Mouse (Mus musculus): ENCODE data around the gene Morc2a. TPM values are rescaled to one million over a fixed set of nuclear protein-coding genes. Genes with fewer than 3 reads are reported as not detected.

Gene Morc2a
- polyA plus RNA-seq, 1 experiment, result 0.22 TPM

GRCm38 (mm10) chr11:3696086-3696616 is 47.2 kb downstream of the Morc2a start:
- no peaks in the 10 kb centered on the region for H3K27me3 ChIP-seq (ENCODE audit: control insufficient read depth)
- TF ChIP-seq TAL1 (IDR thresholded peaks at IDR 0.05; ENCODE audit: low read length) (no peak), GATA1 (IDR thresholded peaks at IDR 0.05; ENCODE audit: low read length) (no peak)
- no peak overlapping the region for H3K4me3 ChIP-seq (replicated peaks)
- no peaks in the 10 kb centered on the region for H3K9me3 ChIP-seq (ENCODE audit: control insufficient read depth, low read length)
- H3K36me3 ChIP-seq (ENCODE audit: control insufficient read depth), result peaks cover 9% of the 10 kb centered on the region
- no peaks in the 10 kb centered on the region for H3K4me1 ChIP-seq (ENCODE audit: control insufficient read depth)

- no peaks in the 10 kb centered on the region for H3K27me3 ChIP-seq (ENCODE audit: control insufficient read depth)
Observed at GRCm38 (mm10) chr11:3697441-3697840, 48.5 kb downstream of the Morc2a start.

GRCm38 (mm10) chr11:3703089-3703992 is 54.4 kb downstream of the Morc2a start:
- TF ChIP-seq TAL1 (IDR thresholded peaks at IDR 0.05; ENCODE audit: low read length) (no peak), GATA1 (IDR thresholded peaks at IDR 0.05; ENCODE audit: low read length) (no peak)
- no peak overlapping the region for H3K4me3 ChIP-seq (replicated peaks)
- H3K36me3 ChIP-seq (ENCODE audit: control insufficient read depth), result no peaks in the 10 kb centered on the region
- peaks cover 4% of the 10 kb centered on the region; the same call in 1 of the 2 replicates for H3K27me3 ChIP-seq (ENCODE audit: control insufficient read depth)
- H3K9me3 ChIP-seq (ENCODE audit: control insufficient read depth, low read length), result no peaks in the 10 kb centered on the region
- no peaks in the 10 kb centered on the region for H3K4me1 ChIP-seq (ENCODE audit: control insufficient read depth)

More at GRCm38 (mm10) chr11:3697441-3697840, 48.5 kb downstream of the Morc2a start:
- H3K4me3 ChIP-seq (replicated peaks), result no peak overlapping the region
- no peaks in the 10 kb centered on the region for H3K4me1 ChIP-seq (ENCODE audit: control insufficient read depth)
- H3K36me3 ChIP-seq (ENCODE audit: control insufficient read depth), result no peaks in the 10 kb centered on the region; the same call in 1 of the 2 replicates
- H3K9me3 ChIP-seq (ENCODE audit: control insufficient read depth, low read length), result no peaks in the 10 kb centered on the region
- TF ChIP-seq TAL1 (IDR thresholded peaks at IDR 0.05; ENCODE audit: low read length) (no peak), GATA1 (IDR thresholded peaks at IDR 0.05; ENCODE audit: low read length) (no peak)

- TF ChIP-seq GATA1 (IDR thresholded peaks at IDR 0.05; ENCODE audit: low read length) (no peak), TAL1 (IDR thresholded peaks at IDR 0.05; ENCODE audit: low read length) (no peak)
Observed at GRCm38 (mm10) chr11:3704404-3704803, 55.4 kb downstream of the Morc2a start.

GRCm38 (mm10) chr11:3707057-3707456 is 58.1 kb downstream of the Morc2a start:
- no peak for TF ChIP-seq TAL1 (IDR thresholded peaks at IDR 0.05; ENCODE audit: low read length)
- no peak for TF ChIP-seq GATA1 (IDR thresholded peaks at IDR 0.05; ENCODE audit: low read length)
- Histone ChIP-seq H3K36me3 (ENCODE audit: control insufficient read depth) (no peaks in the 10 kb centered on the region), H3K4me1 (ENCODE audit: control insufficient read depth) (no peaks in the 10 kb centered on the region), H3K27me3 (ENCODE audit: control insufficient read depth) (peaks cover 4% of the 10 kb centered on the region; the same call in 1 of the 2 replicates), H3K9me3 (ENCODE audit: control insufficient read depth, low read length) (no peaks in the 10 kb centered on the region), H3K4me3 (replicated peaks) (no peak overlapping the region)

More at GRCm38 (mm10) chr11:3704404-3704803, 55.4 kb downstream of the Morc2a start:
- H3K4me3 ChIP-seq (replicated peaks), result no peak overlapping the region
- no peaks in the 10 kb centered on the region for H3K36me3 ChIP-seq (ENCODE audit: control insufficient read depth)
- H3K4me1 ChIP-seq (ENCODE audit: control insufficient read depth), result no peaks in the 10 kb centered on the region
- peaks cover 4% of the 10 kb centered on the region; the same call in 1 of the 2 replicates for H3K27me3 ChIP-seq (ENCODE audit: control insufficient read depth)
- no peaks in the 10 kb centered on the region for H3K9me3 ChIP-seq (ENCODE audit: control insufficient read depth, low read length)

GRCm38 (mm10) chr11:3710203-3710602 is 61.2 kb downstream of the Morc2a start:
- Histone ChIP-seq H3K36me3 (ENCODE audit: control insufficient read depth) (no peaks in the 10 kb centered on the region), H3K9me3 (ENCODE audit: control insufficient read depth, low read length) (no peaks in the 10 kb centered on the region; the same call in 1 of the 2 replicates), H3K27me3 (ENCODE audit: control insufficient read depth) (peaks cover 3% of the 10 kb centered on the region; the same call in 1 of the 2 replicates), H3K4me3 (replicated peaks) (no peak overlapping the region), H3K4me1 (ENCODE audit: control insufficient read depth) (no peaks in the 10 kb centered on the region)
- TF ChIP-seq TAL1 (IDR thresholded peaks at IDR 0.05; ENCODE audit: low read length) (no peak), GATA1 (IDR thresholded peaks at IDR 0.05; ENCODE audit: low read length) (no peak)

GRCm38 (mm10) chr11:3714486-3714885 is 65.5 kb downstream of the Morc2a start:
- TF ChIP-seq GATA1 (IDR thresholded peaks at IDR 0.05; ENCODE audit: low read length), result no peak
- TF ChIP-seq TAL1 (IDR thresholded peaks at IDR 0.05; ENCODE audit: low read length), result no peak
- Histone ChIP-seq H3K27me3 (ENCODE audit: control insufficient read depth) (no peaks in the 10 kb centered on the region), H3K9me3 (ENCODE audit: control insufficient read depth, low read length) (no peaks in the 10 kb centered on the region; the same call in 1 of the 2 replicates), H3K4me3 (replicated peaks) (no peak overlapping the region), H3K4me1 (ENCODE audit: control insufficient read depth) (no peaks in the 10 kb centered on the region), H3K36me3 (ENCODE audit: control insufficient read depth) (no peaks in the 10 kb centered on the region)

GRCm38 (mm10) chr11:3716662-3717061 is 67.7 kb downstream of the Morc2a start:
- no peaks in the 10 kb centered on the region for H3K27me3 ChIP-seq (ENCODE audit: control insufficient read depth)
- no peak for TF ChIP-seq TAL1 (IDR thresholded peaks at IDR 0.05; ENCODE audit: low read length)
- no peak for TF ChIP-seq GATA1 (IDR thresholded peaks at IDR 0.05; ENCODE audit: low read length)

GRCm38 (mm10) chr11:3722036-3722435 is 73.0 kb downstream of the Morc2a start:
- H3K4me1 ChIP-seq (ENCODE audit: control insufficient read depth), result no peaks in the 10 kb centered on the region
- no peaks in the 10 kb centered on the region for H3K27me3 ChIP-seq (ENCODE audit: control insufficient read depth)
- H3K36me3 ChIP-seq (ENCODE audit: control insufficient read depth), result no peaks in the 10 kb centered on the region
- TF ChIP-seq GATA1 (IDR thresholded peaks at IDR 0.05; ENCODE audit: low read length), result no peak
- no peaks in the 10 kb centered on the region for H3K9me3 ChIP-seq (ENCODE audit: control insufficient read depth, low read length)
- no peak overlapping the region for H3K4me3 ChIP-seq (replicated peaks)

More at GRCm38 (mm10) chr11:3716662-3717061, 67.7 kb downstream of the Morc2a start:
- no peaks in the 10 kb centered on the region for H3K4me1 ChIP-seq (ENCODE audit: control insufficient read depth)
- H3K36me3 ChIP-seq (ENCODE audit: control insufficient read depth), result no peaks in the 10 kb centered on the region
- no peak overlapping the region for H3K4me3 ChIP-seq (replicated peaks)
- no peaks in the 10 kb centered on the region; the same call in 1 of the 2 replicates for H3K9me3 ChIP-seq (ENCODE audit: control insufficient read depth, low read length)

Data from erythroblast, embryonic 14.5 days (primary cell).